ENCODE assay signal across 8 mouse cellular contexts in the genomic region with DNA sequence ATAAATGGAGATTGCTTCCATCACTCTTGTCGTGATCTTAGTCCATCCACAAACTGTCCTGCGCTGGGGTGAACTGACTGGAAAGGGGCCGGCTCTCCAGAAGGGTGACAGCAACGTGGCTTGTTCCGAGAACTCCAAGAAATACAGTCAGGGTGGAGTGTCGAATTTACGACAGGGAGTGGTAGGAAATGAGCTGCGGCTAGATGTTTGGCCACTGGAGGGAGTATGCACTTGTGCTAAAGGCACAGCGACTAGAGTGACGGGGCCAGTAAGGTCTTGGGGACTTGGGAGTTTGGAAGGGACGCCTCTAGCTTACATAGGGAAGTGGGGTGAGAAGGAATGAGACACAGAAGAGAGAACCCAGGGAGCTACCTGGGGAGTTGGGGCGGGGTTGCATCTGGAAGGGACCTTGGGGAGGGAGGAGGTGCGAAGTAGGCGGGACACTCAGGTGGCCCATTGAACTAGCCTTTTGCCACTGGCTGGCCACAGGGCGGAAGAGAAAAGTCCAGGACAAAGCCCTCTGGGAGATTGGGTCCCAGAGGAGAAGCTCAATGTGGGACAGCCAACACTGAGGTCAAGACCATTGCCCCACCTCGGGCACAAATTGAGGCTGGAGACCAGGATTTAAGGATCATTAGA. TPM values are rescaled to one million over a fixed set of nuclear protein-coding genes. Genes with fewer than 3 reads are reported as not detected.
DNase-seq lines count a peak whose midpoint lies in the region; ATAC-seq lines count a peak whose summit lies in the region.

Gene Gmfg (plus strand): TSS at position 516 of the 639 bp plus-strand sequence.

- H3K9me3 ChIP-seq in embryonic facial prominence, embryonic 11.5 days (replicated peaks; ENCODE audit: control insufficient read depth, low read length): no peaks in the 10 kb centered on the region
- H3K9me3 ChIP-seq in limb, embryonic 13.5 days: no peaks in the 10 kb centered on the region
- no peaks in the 10 kb centered on the region for H3K9me3 ChIP-seq in midbrain, embryonic 15.5 days

- DNase-seq in urinary bladder, adult 2 months (ENCODE audit: low spot score): peak; percentile 45
- DNase-seq in urinary bladder, postnatal 10 days (ENCODE audit: low spot score): no peak
- peak; percentile 90 for DNase-seq in embryonic facial prominence, embryonic 11.5 days (ENCODE audit: low spot score)
- peak; percentile 87 for DNase-seq in kidney, adult 18-20 months
- DNase-seq in spleen, postnatal 10 days (ENCODE audit: low spot score in 2 of 2): peak; percentile 82 to 92

- no peaks in the 10 kb centered on the region for H3K27me3 ChIP-seq in embryonic facial prominence, embryonic 11.5 days (ENCODE audit: control insufficient read depth, insufficient read depth, low read length)
- H3K27me3 ChIP-seq in limb, embryonic 13.5 days: no peaks in the 10 kb centered on the region
- H3K27me3 ChIP-seq in midbrain, embryonic 15.5 days (replicated peaks): no peaks in the 10 kb centered on the region

- H3K9ac ChIP-seq in embryonic facial prominence, embryonic 11.5 days (replicated peaks; ENCODE audit: low read length): peak within 1 kb of the TSS; percentile 50
- H3K9ac ChIP-seq in limb, embryonic 13.5 days: peak within 1 kb of the TSS; percentile 70
- peak within 1 kb of the TSS; percentile 61 for H3K9ac ChIP-seq in midbrain, embryonic 15.5 days

- H3K36me3 ChIP-seq in embryonic facial prominence, embryonic 11.5 days (replicated peaks; ENCODE audit: control insufficient read depth, insufficient read depth, low read depth, low read length): no peaks in the 10 kb centered on the region
- H3K36me3 ChIP-seq in limb, embryonic 13.5 days: peaks cover 12% of the 10 kb centered on the region; the same call in 1 of the 2 replicates
- no peaks in the 10 kb centered on the region for H3K36me3 ChIP-seq in midbrain, embryonic 15.5 days (replicated peaks)

- ATAC-seq in embryonic facial prominence, embryonic 11.5 days (replicated peaks; ENCODE audit: insufficient number of reproducible peaks, low FRiP score, low TSS enrichment, low read depth): peak; percentile 34
- peak; percentile 57 for ATAC-seq in granulocyte monocyte progenitor cell, adult 5-6 weeks (replicated peaks; ENCODE audit: poor library complexity, severe bottlenecking)
- ATAC-seq in limb, embryonic 13.5 days (ENCODE audit: low FRiP score, low read depth): peak; percentile 21
- ATAC-seq in midbrain, embryonic 15.5 days (replicated peaks): peak; percentile 55

- 3% methylated on average over 16 of the region's 16 CpGs for whole genome bisulfite sequencing in embryonic facial prominence, embryonic 11.5 days
- WGBS in limb, embryonic 13.5 days: 4% methylated on average over 16 of the region's 16 CpGs
- 2% methylated on average over 16 of the region's 16 CpGs for WGBS in midbrain, embryonic 15.5 days

- H3K4me2 ChIP-seq in embryonic facial prominence, embryonic 11.5 days (ENCODE audit: low read depth, low read length): peak within 1 kb of the TSS; percentile 60
- H3K4me2 ChIP-seq in limb, embryonic 13.5 days (replicated peaks): peak within 1 kb of the TSS; percentile 70
- H3K4me2 ChIP-seq in midbrain, embryonic 15.5 days: peak within 1 kb of the TSS; percentile 51

- H3K4me3 ChIP-seq in embryonic facial prominence, embryonic 11.5 days (ENCODE audit: low read depth, low read length): peak within 1 kb of the TSS; percentile 94
- H3K4me3 ChIP-seq in limb, embryonic 13.5 days: peak within 1 kb of the TSS; percentile 95
- peak within 1 kb of the TSS; percentile 95 for H3K4me3 ChIP-seq in midbrain, embryonic 15.5 days

- H3K4me1 ChIP-seq in embryonic facial prominence, embryonic 11.5 days (ENCODE audit: control insufficient read depth, insufficient read depth, low read length): no peaks in the 10 kb centered on the region
- H3K4me1 ChIP-seq in limb, embryonic 13.5 days: peaks cover 38% of the 10 kb centered on the region
- peaks cover 39% of the 10 kb centered on the region for H3K4me1 ChIP-seq in midbrain, embryonic 15.5 days

- H3K27ac ChIP-seq in embryonic facial prominence, embryonic 11.5 days (replicated peaks; ENCODE audit: low read depth, low read length): no peak within 1 kb of the TSS
- H3K27ac ChIP-seq in limb, embryonic 13.5 days: peak within 1 kb of the TSS; percentile 63; the same call in 1 of the 2 replicates
- H3K27ac ChIP-seq in midbrain, embryonic 15.5 days: peak within 1 kb of the TSS; percentile 79

RNA-seq across cellular contexts. Expression of gene Gmfg, which starts in this region (rescaled TPM):
- 18.6 and 20.7 TPM in 2 replicates for polyA plus RNA-seq in urinary bladder, adult 2 months (2012; rRNA removed)
- polyA plus RNA-seq in embryonic facial prominence, embryonic 11.5 days (2014; fragmentation: Nextera tagmentation; extraction: Ambion mirVana): 8.3 and 8.9 TPM in 2 replicates
- 420 and 510 TPM in 2 replicates for total RNA-seq in granulocyte monocyte progenitor cell, adult 5-6 weeks (2014; fragmentation: Nextera tagmentation)
- total RNA-seq in granulocyte monocyte progenitor cell, adult 5-6 weeks (2017): 682 and 721 TPM in 2 replicates
- polyA plus RNA-seq in limb, embryonic 13.5 days (2015; fragmentation: Nextera tagmentation; extraction: Ambion mirVana): 7.8 and 8.6 TPM in 2 replicates
- polyA plus RNA-seq in midbrain, embryonic 15.5 days (2015; fragmentation: Nextera tagmentation; extraction: Ambion mirVana): 3.2 and 3.4 TPM in 2 replicates
